Mouse (Mus musculus) thymus, postnatal 10 days (tissue): Measurements from ENCODE around the gene Dcun1d2.

Source experiments
- DNase-seq, 2 experiments: peaks; one replicate each; pipeline ENCODE4 v3.0.0; 2021; ENCODE audit warnings: low spot score in 2 of 2

The Dcun1d2 gene

DNA sequence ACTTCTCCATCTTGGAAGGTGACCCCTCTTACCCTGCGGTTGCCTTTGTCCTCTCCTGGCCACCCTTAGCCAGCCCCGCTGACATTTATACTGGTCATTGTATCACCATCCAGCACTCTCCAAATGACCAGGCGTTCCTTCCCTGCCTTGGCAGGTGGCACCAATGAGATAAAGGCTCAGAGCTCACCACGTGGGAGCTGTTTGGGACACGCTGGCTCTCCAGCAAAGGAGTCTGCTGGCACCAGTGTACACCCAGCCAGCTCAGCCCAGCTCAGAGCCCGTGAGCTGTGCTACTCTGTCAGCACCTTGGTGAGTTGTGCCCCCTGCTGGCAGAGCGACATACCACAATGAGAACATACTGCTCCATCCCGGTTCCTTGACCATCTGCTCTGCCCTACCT is 33.9 kb downstream of the Dcun1d2 start, which contains the start of gene Adprhl1:
Gene Adprhl1 (minus strand): TSS at position 144 of the 400 bp plus-strand sequence.
- DNase-seq, result peak; percentile 21 to 70

DNA sequence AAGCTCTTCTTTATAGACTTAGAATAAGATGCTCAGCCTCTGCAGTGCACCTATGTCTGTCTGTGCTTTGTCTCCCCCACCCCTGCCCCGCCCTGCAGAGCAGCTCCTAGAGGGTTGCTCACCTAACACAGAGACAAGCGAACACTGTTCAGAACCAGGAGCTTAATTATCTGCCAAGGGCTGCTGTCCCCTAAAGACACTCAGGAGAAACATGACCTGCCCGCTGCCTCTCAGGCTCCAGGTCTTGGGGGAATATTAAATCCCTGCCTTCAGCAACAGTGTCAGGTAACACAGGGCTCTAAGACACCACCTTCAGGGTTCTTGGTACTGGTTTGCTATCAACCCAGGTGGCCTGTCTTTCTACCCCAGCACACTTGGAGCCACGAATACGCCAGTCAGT is 34.5 kb downstream of the Dcun1d2 start:
- DNase-seq, result no peak

DNA sequence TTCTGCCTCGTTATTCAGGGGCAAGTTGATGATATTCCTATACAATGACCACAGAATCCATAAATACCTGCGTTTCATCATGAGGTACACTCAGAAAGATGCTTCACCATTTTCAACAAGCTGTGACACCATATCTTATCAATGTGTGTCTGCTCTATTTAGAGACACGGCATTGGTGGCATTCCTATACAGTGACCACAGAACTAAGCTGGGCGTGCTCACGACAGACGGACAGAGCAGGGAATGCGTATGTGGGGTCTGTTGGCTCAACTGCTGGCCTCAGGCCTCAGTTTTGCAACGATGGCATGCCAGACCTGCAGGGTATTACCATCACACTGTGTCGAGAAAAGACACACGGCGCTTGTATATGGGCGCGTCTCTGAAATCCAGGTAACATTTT is 35.1 kb downstream of the Dcun1d2 start:
- DNase-seq, result no peak

DNA sequence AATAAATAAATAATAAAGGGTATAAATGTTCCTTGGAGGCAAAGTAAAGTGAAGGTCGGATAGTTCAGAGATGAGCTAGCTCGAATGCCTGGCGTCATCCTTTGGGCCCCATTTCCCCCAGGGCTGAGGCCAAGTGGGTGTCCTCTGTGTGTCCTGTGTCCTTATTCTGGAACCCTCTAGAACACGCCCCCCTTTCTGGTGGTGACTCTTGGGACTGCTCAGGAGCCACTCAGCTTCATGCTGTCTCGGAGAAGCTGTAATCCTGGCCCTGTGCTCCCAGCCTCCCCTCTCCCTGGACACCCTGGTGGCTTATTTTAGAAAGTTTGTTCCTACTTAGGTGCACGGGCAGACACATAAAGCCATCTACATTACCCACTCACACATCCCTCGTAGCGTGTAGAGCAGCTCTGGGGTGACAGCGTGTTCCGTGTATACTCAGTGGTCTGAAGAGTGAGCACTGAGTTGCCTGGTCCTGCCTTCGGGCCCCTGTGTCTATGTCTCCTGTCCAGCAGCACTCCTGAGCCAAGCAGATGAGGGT is 43.5 kb downstream of the Dcun1d2 start:
- DNase-seq, result no peak

DNA sequence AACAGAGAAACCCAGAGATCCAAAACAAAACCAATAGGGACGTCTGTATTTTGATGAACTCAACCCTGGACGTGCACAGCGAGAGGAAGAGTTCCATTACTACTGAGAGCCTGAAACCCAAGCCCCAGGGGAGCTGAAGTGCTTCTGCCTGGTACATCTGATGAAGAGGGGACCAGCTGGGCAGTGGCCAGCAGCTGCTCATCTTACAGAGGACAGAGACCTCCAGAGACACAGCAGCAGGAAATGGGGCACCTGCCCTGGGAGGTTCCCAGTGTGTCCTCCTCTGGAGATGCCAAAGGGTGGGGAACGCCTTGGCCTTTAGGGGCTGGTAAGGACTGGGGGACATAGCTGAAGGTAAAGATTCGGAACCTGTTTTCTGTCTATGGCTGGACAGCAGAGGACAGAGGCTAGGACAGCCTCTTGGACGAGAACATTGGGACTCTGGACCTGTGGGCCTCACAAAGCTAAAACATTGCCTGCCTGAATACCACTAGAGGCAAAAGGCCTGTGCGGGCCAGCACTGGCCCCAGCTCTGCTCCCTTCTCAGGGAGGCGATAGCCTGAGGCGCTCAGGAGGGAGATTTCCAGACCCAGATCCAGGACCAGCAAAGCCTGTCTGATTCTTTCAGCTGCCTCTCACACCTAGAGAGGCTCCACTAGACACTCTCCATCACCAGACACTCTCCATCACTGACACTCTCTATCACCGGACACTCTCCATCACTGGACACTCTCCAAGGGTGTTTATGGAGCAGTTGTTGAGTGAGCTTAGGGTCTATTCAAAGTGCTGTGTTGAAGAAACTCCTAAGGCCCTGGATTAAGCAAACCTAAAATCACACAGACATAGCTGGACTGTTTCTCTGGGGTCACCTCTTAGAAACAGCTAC is 44.7 kb downstream of the Dcun1d2 start:
- no peak for DNase-seq

DNA sequence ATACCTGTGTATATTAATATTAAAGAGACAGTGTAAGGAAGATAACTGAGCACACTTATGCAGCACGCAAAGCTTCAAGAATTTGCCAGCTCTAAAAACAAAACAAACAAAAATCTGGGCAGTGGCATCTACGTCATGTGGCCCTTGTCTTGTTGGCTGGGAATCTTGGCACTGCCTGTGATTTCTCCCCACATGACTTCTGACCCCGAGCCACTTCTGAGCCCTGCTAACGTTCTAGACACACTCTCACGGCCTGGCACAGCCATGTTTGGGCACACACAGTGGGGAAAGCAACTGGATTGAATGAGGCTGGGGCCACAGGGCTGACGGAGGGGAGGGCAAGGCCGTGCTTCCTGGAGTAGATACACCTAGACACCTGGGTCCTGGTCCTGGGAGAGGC is 47.2 kb downstream of the Dcun1d2 start:
- no peak for DNase-seq

DNA sequence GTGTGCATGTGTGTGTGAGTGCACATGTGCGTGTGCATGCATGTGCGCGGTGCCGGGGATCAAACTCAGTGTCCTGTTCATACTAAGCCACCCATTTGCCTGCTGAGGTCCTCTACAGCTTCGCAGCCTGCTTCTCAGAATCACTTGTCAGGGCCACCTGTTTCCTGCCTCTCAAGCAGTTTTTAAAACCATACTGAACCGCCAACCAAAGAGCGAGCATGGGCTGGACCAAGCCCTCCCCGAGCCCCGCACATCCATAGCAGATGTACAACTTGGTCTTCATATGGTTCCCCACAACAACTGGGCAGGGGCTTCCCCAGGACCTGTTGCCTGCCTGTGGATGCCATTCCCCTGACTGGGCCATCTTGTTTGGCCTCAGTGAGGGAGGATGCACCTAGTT is 47.9 kb downstream of the Dcun1d2 start:
- no peak for DNase-seq

DNA sequence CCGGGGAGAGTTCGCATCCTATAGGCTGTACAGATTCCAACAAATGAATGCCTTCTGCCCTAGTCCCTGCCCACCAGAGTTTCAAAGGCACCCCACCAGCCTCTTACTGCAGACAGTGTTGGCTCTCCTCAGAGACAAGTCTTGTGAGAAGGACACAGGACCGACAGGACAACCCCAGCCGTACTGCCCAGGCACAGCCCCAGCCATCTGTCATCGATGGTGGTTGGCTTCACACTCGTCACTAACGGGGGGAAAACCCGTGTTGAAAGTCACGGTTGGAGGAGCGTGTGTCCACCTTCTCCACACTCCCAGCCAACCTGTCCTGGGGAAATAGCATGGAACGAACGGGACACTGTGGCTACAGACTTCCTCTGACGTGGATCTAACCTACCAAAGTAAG is 53.1 kb downstream of the Dcun1d2 start:
- DNase-seq, result no peak

DNA sequence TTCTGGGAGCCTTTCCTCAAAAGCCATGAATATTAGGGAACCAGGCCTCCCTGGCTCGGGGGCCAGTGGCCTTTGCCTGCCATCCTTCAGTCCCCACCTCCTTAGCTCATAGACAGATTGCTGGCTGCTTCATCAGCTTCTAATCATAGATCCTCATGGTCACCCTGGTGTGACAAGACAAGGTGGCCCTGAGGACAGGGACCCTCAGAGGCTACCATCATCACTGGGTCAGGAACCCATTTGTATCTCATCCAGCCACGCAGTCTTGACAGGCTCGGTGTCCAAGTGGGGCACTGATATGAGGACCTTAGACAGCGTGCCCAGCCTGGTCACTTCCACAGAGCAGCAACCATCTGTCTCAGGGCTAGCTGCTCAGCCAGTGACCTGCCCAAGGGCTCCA is 57.5 kb downstream of the Dcun1d2 start:
- DNase-seq, result no peak

DNA sequence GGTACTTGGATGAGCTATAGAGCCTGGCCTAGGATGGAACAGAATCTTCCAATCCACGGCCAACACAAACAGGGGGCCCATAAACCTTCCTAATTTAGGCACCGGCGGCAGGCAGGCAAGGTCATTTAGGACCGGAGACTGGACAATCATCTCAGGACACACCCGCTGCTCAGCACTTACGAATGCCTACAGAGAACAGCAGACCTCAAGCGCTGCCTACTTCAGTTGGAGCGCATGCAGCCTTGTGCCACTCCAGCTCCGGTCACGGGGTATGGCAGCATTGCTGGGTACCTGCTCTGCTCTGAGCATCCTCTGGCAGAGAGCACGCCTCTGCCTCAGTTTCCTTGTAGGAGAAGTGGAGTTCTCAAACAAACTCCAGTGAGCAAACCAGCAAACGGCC is 58.1 kb downstream of the Dcun1d2 start:
- DNase-seq, result no peak

DNA sequence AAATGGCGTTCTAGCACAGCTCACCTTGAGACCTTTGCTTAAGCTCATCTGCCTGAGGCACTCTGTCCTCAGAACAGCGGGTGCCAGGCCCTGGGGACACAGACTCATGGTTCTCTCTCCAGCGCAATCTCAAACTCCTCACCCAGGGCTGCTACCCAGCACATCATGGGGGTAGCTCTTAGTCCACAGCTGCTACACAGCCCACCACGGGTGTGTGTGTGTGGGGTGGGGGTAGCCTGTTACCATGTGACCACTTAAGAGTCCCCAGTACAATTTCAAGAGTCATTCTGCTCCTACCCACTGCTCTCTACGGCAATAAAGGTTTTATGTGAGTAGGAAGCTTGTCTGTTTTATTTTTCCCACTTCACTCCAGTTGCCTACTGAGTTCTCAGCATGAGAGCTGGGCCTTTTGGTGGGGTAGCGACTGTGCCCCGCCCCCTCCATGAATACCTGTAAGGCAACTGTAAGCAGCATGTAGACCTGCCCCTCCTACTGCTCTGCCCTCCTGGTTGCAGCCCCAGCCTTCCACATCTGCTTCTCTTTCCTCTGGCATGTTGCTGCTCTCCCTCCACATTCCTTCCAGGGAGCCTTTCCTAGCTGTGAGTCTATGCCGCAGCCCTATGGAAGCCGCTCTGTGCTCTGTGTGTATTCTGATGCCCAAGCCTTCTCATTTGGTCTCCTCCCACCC is 58.9 kb downstream of the Dcun1d2 start:
- no peak for DNase-seq

DNA sequence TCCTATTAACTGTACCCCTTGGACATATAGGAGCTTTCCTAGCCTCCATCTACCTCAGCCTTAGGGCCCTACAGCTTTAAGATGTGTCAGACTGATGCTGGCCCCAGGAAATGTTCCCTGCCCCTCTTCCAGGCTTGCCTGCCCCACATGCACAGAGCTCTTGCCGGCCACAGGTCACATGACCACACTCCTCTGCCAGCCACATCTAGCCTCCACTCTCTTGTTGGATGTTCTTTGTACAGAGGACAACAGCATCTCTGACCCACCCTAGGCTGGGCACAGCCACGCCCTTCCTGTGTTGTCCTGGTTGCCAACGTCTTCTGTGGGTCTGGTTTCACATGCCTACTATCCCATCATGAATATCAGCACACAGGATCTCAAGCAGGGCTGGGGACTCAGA is 60.7 kb downstream of the Dcun1d2 start:
- no peak for DNase-seq

DNA sequence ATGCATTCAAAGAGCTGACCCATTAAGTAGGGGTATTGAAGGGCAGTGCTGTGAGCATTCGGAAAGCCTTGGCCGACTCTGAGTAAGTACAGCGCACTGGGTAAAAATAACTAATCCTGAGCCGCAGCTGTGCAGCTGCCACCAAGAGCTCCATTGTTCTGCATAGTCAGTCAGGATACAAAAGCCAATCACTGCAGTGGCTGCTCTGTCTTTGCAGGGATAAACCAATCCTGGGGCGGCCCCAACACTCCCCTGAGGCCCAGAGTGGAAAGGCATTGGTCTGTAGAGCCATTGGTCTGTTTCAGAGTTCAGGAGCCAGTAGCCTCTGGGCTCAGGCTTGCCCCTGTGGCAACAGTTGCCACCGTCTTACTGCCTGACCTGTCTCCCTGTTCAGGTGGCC is 61.6 kb downstream of the Dcun1d2 start:
- no peak for DNase-seq

DNA sequence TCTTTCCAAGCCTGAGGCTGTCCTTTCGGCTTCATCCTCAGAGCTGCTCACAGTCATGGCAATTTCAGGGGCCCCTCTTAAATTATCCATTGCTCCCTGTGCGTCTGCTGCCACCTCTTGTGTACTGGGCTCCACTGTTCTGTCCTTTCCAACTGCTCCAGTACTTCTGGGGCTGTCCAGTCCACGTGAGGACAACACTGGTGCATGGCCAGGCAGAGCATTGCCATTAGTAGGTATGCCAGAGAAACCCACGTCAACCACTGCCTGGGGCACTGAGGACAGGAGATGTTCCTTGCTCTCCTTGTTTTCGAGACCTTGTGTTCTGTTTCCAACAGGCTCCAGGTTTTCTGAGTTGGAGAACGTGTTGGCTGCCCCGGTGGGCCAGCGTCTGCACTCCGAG is 63.5 kb downstream of the Dcun1d2 start:
- DNase-seq, result no peak

DNA sequence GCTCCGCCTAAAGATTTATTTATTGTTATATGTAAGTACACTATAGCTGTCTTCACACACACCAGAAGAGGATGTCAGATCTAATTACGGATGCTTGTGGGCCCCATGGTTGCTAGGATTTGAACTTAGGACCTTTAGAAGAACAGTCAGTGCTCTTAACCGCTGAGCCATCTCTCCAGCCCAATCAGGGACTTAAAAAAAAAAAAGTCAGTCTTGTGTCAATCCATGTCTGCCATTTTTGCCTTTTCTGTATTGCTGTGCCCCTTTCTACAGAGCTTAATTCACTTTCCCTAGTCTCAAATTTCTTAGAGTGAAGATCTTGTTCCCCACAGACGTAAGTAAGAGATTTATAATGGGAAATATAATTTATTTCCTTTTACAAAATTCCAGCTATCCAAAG is 69.5 kb downstream of the Dcun1d2 start:
- no peak for DNase-seq

DNA sequence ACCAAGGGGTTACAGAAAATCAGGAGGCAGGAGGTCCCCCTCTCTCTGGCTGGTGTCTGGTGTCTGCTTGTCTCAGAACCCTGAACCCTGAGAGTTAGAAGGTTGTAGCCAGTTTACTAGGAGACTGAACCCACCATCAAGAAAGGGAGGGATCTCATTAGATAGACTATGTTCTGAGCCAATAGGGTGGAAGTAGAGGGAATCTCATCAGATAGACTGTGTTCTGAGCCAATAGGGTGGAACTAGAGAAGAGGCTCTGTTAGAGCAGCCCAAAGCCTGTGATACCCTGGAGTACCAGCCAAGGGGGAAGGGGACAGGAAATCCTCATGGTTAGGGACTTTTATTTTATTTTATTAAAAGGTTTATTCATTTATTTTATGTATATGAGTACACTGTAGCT is 69.9 kb downstream of the Dcun1d2 start:
- no peak for DNase-seq

DNA sequence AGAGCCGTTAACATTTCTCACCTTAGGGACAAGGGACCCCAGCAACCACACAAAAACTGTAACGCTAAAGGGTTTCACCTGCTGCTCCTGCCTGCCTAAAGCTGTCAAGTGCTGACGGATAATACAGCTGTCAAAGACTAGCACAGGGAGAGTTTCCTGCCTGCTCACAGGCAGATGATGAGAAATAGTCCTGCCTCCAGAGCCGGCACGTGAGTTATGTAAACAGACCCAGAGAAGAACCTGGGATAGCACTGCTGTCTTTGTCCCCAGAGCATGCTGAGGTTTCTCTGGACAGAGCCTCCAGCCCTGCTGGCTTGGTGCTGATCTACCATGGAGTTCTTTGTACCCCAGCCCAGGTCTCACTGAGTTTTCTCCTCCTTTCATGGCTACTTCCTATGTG is 70.8 kb downstream of the Dcun1d2 start:
- no peak for DNase-seq

DNA sequence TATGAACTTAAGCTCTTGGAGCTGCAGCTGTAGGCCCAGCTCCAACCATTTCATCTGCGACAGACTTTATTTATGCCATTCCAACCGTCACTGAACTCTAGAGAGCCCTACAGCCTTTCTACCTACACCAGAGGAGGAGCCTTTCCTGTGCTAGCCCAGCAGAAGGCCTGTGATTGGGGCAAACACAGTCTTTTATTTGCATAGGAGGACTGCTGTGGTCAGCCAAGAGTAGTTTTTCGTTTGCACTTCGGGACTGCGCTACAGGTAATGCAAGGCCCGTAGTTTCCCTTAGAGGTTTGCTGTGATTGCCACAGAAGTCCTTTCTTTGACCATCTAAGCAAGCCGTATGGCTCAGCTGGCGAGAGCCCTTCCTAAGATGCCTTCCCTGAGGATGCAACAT is 71.5 kb downstream of the Dcun1d2 start:
- DNase-seq, result no peak

DNA sequence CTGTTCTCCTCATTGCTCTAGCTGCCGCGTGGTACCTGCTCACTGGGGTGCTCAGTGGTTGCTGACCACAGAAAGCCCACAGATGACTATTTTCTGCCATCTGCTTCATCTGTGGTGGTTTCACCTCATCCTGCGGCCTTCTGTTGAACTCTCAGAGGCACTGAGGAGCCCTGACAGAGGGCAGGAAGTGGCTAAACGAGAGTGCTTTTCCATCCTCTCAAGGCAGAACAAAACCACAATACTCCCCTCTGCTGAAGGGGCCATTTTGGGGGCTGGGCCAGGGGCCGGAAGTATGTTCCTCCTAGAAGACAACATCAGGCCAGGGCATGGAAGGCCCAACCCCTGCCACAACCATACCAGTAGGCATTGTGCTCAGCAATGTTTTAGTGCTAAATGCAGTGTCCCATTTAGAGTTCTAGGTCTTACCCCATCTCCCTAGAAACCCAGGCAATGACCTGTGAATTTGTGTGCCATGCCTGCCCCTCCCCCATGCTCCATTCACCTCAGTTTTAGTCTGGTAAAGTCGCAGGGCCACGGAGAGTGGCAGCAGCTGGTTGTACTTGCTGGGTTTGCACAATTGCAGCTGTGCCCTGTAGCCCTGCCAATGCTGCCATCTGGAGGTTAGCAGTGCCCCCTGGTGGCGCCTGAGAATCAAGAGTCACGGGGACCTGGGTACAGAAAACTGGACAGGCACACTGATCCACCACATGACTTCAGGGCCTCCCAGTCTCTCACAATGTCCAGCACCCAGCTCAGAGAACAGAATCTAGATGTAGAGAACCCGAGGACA is 74.3 kb downstream of the Dcun1d2 start:
- peak; percentile 87 to 92 for DNase-seq

DNA sequence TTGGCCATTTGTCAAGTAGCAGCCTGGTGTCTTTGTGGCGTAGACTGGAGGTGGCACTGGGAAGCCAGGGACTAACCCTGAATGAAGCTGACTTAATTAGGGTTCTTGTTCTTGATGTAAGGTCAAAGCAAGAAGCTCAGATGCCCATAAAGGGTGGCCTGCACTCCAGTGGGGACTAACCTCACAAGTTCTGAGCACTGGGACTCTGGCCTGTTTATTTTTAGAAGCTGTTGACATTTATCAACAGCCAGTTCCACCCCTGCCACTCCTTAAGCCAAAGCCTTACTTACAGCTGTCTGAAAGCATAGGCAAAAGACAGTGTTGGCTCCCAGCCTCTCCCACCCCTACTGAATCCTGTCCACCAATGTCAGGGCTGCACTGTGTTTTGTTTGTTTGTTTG is 78.2 kb downstream of the Dcun1d2 start:
- no peak for DNase-seq

DNA sequence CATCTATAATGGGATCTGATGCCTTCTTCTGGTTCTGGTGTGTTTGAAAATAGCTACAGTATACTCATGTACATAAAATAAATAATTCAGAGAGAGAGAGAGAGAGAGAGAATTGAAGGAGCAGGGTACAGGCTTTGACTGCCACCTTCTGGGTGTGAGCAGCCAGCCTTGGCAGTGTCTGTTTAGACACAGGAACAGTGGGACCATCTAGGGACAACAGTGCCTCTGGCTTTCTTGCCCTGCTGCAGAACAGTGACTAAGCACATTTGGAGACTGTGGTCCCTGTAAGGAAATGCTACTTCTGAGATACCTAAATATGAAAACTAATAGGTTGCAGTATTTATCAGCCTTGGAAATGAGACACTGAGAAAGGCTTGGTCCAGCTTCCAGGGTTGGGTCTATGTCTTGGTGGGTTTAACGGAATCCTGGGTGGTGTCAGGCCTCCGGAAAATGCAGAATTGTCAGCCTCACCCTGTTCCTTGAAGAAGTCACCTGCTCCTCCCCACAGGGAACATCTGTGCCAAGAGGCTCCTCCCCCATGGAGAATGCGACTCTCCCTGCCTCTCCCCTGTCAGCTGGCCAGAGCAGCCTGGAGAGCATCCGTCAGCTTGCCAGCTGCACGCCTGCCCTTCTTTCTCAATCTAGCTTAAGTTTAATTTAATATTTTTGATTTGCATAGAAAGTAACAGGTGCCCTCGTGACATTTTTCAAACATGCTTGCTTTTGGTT is 79.1 kb downstream of the Dcun1d2 start:
- no peak for DNase-seq

DNA sequence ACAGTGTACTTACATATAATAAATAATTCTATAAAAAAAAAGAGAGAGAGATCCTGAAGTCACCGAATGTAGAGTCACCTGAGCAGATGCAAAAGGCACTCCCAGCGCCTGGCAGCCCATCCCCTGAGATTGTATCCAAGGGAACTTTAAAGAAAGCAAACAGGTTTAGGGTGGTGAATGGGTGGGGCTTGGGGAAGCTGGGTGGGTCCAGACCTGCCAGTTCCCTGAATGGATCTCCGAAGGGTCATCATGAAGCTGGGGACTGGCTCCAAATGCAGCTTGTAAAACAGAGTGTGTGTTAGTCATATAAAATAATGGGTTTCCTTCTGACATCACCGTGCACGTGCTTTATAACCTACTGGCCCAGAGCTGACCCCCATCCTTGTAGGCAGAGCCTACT is 81.6 kb downstream of the Dcun1d2 start:
- no peak for DNase-seq
